Mouse (Mus musculus) liver, embryonic 15.5 days (tissue): ENCODE measurements at regions not wholly inside any gene's neighbourhood (a gene's known extent, or its start where the extent isn't known, plus 50 kb on each side); places are given as distances from the start of the nearest gene placed in this dataset.

ENCODE experiments used
- ATAC-seq: fragments of 200-750 bp; cut with Nextera tagmentation; 2 replicates; pipeline ENCODE4 v1.8.0; 2017; ENCODE audit warnings: moderate number of reproducible peaks, mild to moderate bottlenecking, moderate library complexity; ENCODE audit not compliant: insufficient read depth
- H3K27ac ChIP-seq: fragments of 300-500 bp; sonication (generic); replicated peaks from 2 replicates; pipeline ENCODE4 v1.5.1; 2015; ENCODE audit warnings: mild to moderate bottlenecking, inconsistent platforms
- H3K27me3 ChIP-seq: fragments of 300-500 bp; sonication (generic); 2 replicates; pipeline ENCODE4 v1.6.1; 2015; ENCODE audit warnings: mild to moderate bottlenecking, inconsistent platforms
- H3K36me3 ChIP-seq: fragments of 300-500 bp; sonication (generic); replicated peaks from 2 replicates; pipeline ENCODE4 v1.6.1; 2015; ENCODE audit warnings: moderate library complexity, mild to moderate bottlenecking, inconsistent platforms
- H3K4me1 ChIP-seq: fragments of 300-500 bp; sonication (generic); replicated peaks from 2 replicates; pipeline ENCODE4 v1.6.1; 2015; ENCODE audit warnings: inconsistent platforms
- H3K4me2 ChIP-seq: fragments of 300-500 bp; sonication (generic); 2 replicates; pipeline ENCODE4 v1.6.1; 2015; ENCODE audit warnings: moderate library complexity, mild to moderate bottlenecking, inconsistent platforms
- H3K4me3 ChIP-seq: fragments of 300-500 bp; sonication (generic); replicated peaks from 2 replicates; pipeline ENCODE4 v1.5.1; 2015; ENCODE audit warnings: mild to moderate bottlenecking, inconsistent platforms
- H3K9ac ChIP-seq: fragments of 300-500 bp; sonication (generic); 2 replicates; pipeline ENCODE4 v1.6.1; 2015; ENCODE audit warnings: moderate library complexity, mild to moderate bottlenecking, inconsistent platforms
- H3K9me3 ChIP-seq: fragments of 300-500 bp; sonication (generic); replicated peaks from 2 replicates; pipeline ENCODE4 v1.6.1; 2016; ENCODE audit warnings: inconsistent platforms
- WGBS: fragments of 180-500 bp; shearing (Covaris S2); methylation state at CpG from one replicate; pipeline ENCODE4 v1.1.7; 2015; ENCODE audit warnings: mixed read lengths; ENCODE audit not compliant: insufficient replicate concordance; 5-methylcytosine and 5-hydroxymethylcytosine counted together

- Histone ChIP-seq H3K27me3 (no peaks in the 10 kb centered on the region), H3K4me3 (no peak overlapping the region), H3K9me3 (no peaks in the 10 kb centered on the region), H3K27ac (no peak overlapping the region), H3K4me1 (no peaks in the 10 kb centered on the region), H3K9ac (no peak overlapping the region), H3K4me2 (no peak overlapping the region), H3K36me3 (no peaks in the 10 kb centered on the region)
- no peak for ATAC-seq
- 68% methylated on average over 10 of the region's 10 CpGs for whole genome bisulfite sequencing
These were observed 61.9 kb upstream of the Ipo5 start for GRCm38 (mm10) chr14:120849159-120849558.

- Histone ChIP-seq H3K36me3 (no peaks in the 10 kb centered on the region), H3K9me3 (0 out of 2 replicates have a peak, but pooled peaks cover 3% of the 10 kb centered on the region), H3K4me2 (no peak overlapping the region), H3K4me3 (no peak overlapping the region), H3K27me3 (no peaks in the 10 kb centered on the region), H3K4me1 (no peaks in the 10 kb centered on the region), H3K9ac (no peak overlapping the region), H3K27ac (no peak overlapping the region)
- WGBS = 47% methylated on average over 5 of the region's 5 CpGs
- no peak for ATAC-seq
These were observed 57.4 kb upstream of the Ipo5 start for GRCm38 (mm10) chr14:120853643-120854042.

GRCm38 (mm10) chr14:120854559-120854958, 56.5 kb upstream of the Ipo5 start:
- Histone ChIP-seq H3K9ac (no peak overlapping the region), H3K36me3 (no peaks in the 10 kb centered on the region), H3K4me3 (no peak overlapping the region), H3K9me3 (0 out of 2 replicates have a peak, but pooled peaks cover 3% of the 10 kb centered on the region), H3K27me3 (no peaks in the 10 kb centered on the region), H3K4me2 (no peak overlapping the region), H3K4me1 (no peaks in the 10 kb centered on the region), H3K27ac (no peak overlapping the region)
- 65% methylated on average over 7 of the region's 7 CpGs for WGBS
- no peak for ATAC-seq

- Histone ChIP-seq H3K9ac (no peak overlapping the region), H3K9me3 (0 out of 2 replicates have a peak, but pooled peaks cover 3% of the 10 kb centered on the region), H3K27me3 (no peaks in the 10 kb centered on the region), H3K4me3 (no peak overlapping the region), H3K4me1 (no peaks in the 10 kb centered on the region), H3K27ac (no peak overlapping the region), H3K4me2 (no peak overlapping the region), H3K36me3 (no peaks in the 10 kb centered on the region)
- no peak for ATAC-seq
- WGBS = 83% methylated on average over 13 of the region's 13 CpGs
These were observed 55.8 kb upstream of the Ipo5 start for GRCm38 (mm10) chr14:120855181-120855580.
